Mouse (Mus musculus): ENCODE data around the gene Nop56. TPM values are rescaled to one million over a fixed set of nuclear protein-coding genes. Genes with fewer than 3 reads are reported as not detected.
A peak's percentile ranks its signal among the peaks of the same experiment; 100 is the strongest.

The Nop56 gene
- total and polyA plus RNA-seq, 3 experiments, result 523 to 1,109 (median 725) TPM

GRCm38 (mm10) chr2:130297580-130297979, 23.4 kb downstream of the Nop56 start:
- in situ Hi-C loops (cut with MboI; ENCODE audit: low pct_ligation_motif_present, low pct_unique_long_range_greater_than_20kb, low sequenced_read_pairs), result loop anchor here (10.0 to 25.0 kb wide), 2 partner anchors 67 to 265 kb away; partner anchors contain the start of gene Mrps26
- Histone ChIP-seq H3K4me2 (ENCODE audit: insufficient read depth, low read depth, poor library complexity, severe bottlenecking) (no peak overlapping the region), H3K4me1 (ENCODE audit: control insufficient read depth in 1 of 2, insufficient read depth in 2 of 2) (peaks cover 13 to 42% of the 10 kb centered on the region in 2 experiments), H3K79me2 (replicated peaks; ENCODE audit: control insufficient read depth, extremely low read depth, insufficient read depth, poor library complexity, severe bottlenecking) (no peaks in the 10 kb centered on the region), H3K4me3 (replicated peaks in 1 of 3; ENCODE audit: low read depth in 2 of 3, low read length in 2 of 3, poor library complexity in 1 of 3) (no peak overlapping the region), H3K27me3 (replicated peaks) (peaks cover 37% of the 10 kb centered on the region), H3K9me3 (replicated peaks; ENCODE audit: low read length) (no peaks in the 10 kb centered on the region), H3K27ac (ENCODE audit: insufficient read depth, low read depth) (no peak overlapping the region), H3K36me3 (replicated peaks in 1 of 2; ENCODE audit: control insufficient read depth in 1 of 2, insufficient read depth in 1 of 2, low read length in 1 of 2) (no peaks in the 10 kb centered on the region), H3K9ac (ENCODE audit: insufficient read depth, low read depth) (no peak overlapping the region)
- DNase-seq (ENCODE audit: extremely low read depth), result no peak
- no peak for TF ChIP-seq MEF2A (IDR thresholded peaks at IDR 0.05; ENCODE audit: borderline replicate concordance, low read depth, low read length)
- TF ChIP-seq NRF1 (IDR thresholded peaks at IDR 0.05; ENCODE audit: low read depth, low read length), result no peak
- no peak for TF ChIP-seq POLR2A (IDR thresholded peaks at IDR 0.05; ENCODE audit: low read depth, low read length)
- dilution Hi-C loops (cut with MboI; ENCODE audit: extremely low pct_ligation_motif_present, extremely low pct_unique_long_range_greater_than_20kb, low sequenced_read_pairs), result no loop called here

DNA sequence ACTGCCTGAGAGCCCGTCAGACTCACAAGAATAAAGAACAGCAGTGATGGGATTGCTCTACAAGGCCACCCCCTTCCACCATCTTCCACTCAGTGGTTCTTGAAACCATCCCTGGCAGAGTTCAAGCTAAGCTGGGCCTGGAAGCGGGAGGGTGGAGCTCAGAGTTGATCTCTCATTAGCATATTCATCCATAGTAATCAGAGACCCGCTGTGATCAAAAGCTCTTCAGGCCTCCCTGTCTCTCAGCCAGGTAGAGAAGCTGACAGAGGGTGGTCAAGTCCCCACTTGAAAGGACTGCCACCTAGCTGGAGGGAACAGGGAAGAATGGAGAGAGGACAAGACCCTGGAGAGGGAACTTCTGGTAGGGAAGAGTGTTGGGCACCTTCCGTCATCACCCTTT, 28.8 kb downstream of the Nop56 start:
- Histone ChIP-seq H3K4me3 (replicated peaks in 1 of 3; ENCODE audit: low read depth in 2 of 3, low read length in 2 of 3, poor library complexity in 1 of 3) (no peak overlapping the region), H3K36me3 (replicated peaks in 1 of 2; ENCODE audit: control insufficient read depth in 1 of 2, insufficient read depth in 1 of 2, low read length in 1 of 2) (no peaks in the 10 kb centered on the region), H3K4me1 (ENCODE audit: control insufficient read depth in 1 of 2, insufficient read depth in 2 of 2) (peaks cover 0 to 16% of the 10 kb centered on the region in 2 experiments; a peak in 3 of 4 replicates), H3K79me2 (replicated peaks; ENCODE audit: control insufficient read depth, extremely low read depth, insufficient read depth, poor library complexity, severe bottlenecking) (no peaks in the 10 kb centered on the region), H3K27ac (ENCODE audit: insufficient read depth, low read depth) (no peak overlapping the region), H3K9ac (ENCODE audit: insufficient read depth, low read depth) (no peak overlapping the region), H3K4me2 (ENCODE audit: insufficient read depth, low read depth, poor library complexity, severe bottlenecking) (no peak overlapping the region), H3K27me3 (replicated peaks) (peaks cover 10% of the 10 kb centered on the region), H3K9me3 (replicated peaks; ENCODE audit: low read length) (no peaks in the 10 kb centered on the region)
- no peak for DNase-seq (ENCODE audit: extremely low read depth)
- in situ Hi-C loops (cut with MboI; ENCODE audit: low pct_ligation_motif_present, low pct_unique_long_range_greater_than_20kb, low sequenced_read_pairs) (no loop called here), dilution Hi-C loops (cut with MboI; ENCODE audit: extremely low pct_ligation_motif_present, extremely low pct_unique_long_range_greater_than_20kb, low sequenced_read_pairs) (no loop called here)
- TF ChIP-seq MAZ (IDR thresholded peaks at IDR 0.05; ENCODE audit: low read depth, low read length) (no peak), UBTF (IDR thresholded peaks at IDR 0.05; ENCODE audit: low read depth, low read length) (no peak), MAFK (IDR thresholded peaks at IDR 0.05; ENCODE audit: insufficient replicate concordance, low read length) (no peak), ETS1 (conservative IDR thresholded peaks at IDR 0.05; ENCODE audit: low read depth, low read length) (no peak)

DNA sequence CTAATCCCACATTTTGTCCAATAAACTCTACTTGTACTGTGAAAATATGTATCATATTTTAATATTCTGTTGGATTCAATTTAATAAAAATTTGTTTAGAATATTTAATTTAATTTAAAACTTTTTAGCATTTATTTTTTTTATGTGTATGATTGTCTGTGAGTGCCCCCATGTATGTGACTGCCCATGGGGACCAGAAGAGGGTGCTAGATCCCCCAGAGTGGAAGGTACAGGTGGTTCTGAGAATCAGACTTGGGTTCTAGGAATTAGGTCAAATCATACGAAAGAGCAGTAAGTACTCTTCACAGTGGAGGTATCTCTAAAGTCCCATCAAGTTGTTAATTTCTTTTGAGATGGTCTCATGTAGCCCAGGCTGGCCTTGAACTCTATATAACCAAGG, 52.8 kb downstream of the Nop56 start:
- H3K4me3 ChIP-seq (replicated peaks in 1 of 3; ENCODE audit: low read depth in 2 of 3, low read length in 2 of 3, poor library complexity in 1 of 3), result no peak overlapping the region
- H3K4me2 ChIP-seq (ENCODE audit: insufficient read depth, low read depth, poor library complexity, severe bottlenecking), result no peak overlapping the region
- H3K27ac ChIP-seq (ENCODE audit: insufficient read depth, low read depth), result no peak overlapping the region
- dilution Hi-C loops (cut with MboI; ENCODE audit: extremely low pct_ligation_motif_present, extremely low pct_unique_long_range_greater_than_20kb, low sequenced_read_pairs) (no loop called here), in situ Hi-C loops (cut with MboI; ENCODE audit: low pct_ligation_motif_present, low pct_unique_long_range_greater_than_20kb, low sequenced_read_pairs) (no loop called here)
- H3K27me3 ChIP-seq (replicated peaks), result no peaks in the 10 kb centered on the region
- H3K36me3 ChIP-seq (replicated peaks in 1 of 2; ENCODE audit: control insufficient read depth in 1 of 2, insufficient read depth in 1 of 2, low read length in 1 of 2), result no peaks in the 10 kb centered on the region
- TF ChIP-seq ZC3H11A (IDR thresholded peaks at IDR 0.05; ENCODE audit: low read depth, low read length) (no peak), CHD1 (IDR thresholded peaks at IDR 0.05; ENCODE audit: low read depth, low read length) (no peak), CTCF (conservative IDR thresholded peaks at IDR 0.05 in 1 of 2, IDR thresholded peaks at IDR 0.05 in 1 of 2; ENCODE audit: low read depth in 2 of 2, low read length in 2 of 2) (peak in 1 of 2 experiments; percentile 35; a peak in 2 of 4 replicates), USF1 (IDR thresholded peaks at IDR 0.05; ENCODE audit: low read depth, low read length) (no peak), RAD21 (IDR thresholded peaks at IDR 0.05; ENCODE audit: low read depth, low read length) (peak; percentile 11), CHD2 (IDR thresholded peaks at IDR 0.05; ENCODE audit: low read length) (no peak), NELFE (IDR thresholded peaks at IDR 0.05; ENCODE audit: low read depth, low read length) (no peak)
- no peaks in the 10 kb centered on the region for H3K79me2 ChIP-seq (replicated peaks; ENCODE audit: control insufficient read depth, extremely low read depth, insufficient read depth, poor library complexity, severe bottlenecking)
- DNase-seq (ENCODE audit: extremely low read depth), result no peak
- no peaks in the 10 kb centered on the region for H3K4me1 ChIP-seq (ENCODE audit: control insufficient read depth in 1 of 2, insufficient read depth in 2 of 2)
- H3K9ac ChIP-seq (ENCODE audit: insufficient read depth, low read depth), result no peak overlapping the region
- H3K9me3 ChIP-seq (replicated peaks; ENCODE audit: low read length), result peaks cover 3% of the 10 kb centered on the region

Other genes with a start within 250 kb of the Nop56 start
- gene Tgm6, start 162.0 kb upstream of the Nop56 start, total RNA-seq (2012; rRNA removed), result not detected in 2 replicates
- not detected in 2 replicates for gene Tgm6, start 162.0 kb upstream of the Nop56 start, total RNA-seq (2014; rRNA removed)
- gene Tgm6, start 162.0 kb upstream of the Nop56 start, polyA plus RNA-seq (2012; ENCODE audit: insufficient read length, low read depth), result 0.08 and 0.09 TPM in 2 replicates
- gene Snrpb, start 95.0 kb upstream of the Nop56 start, total RNA-seq (2012; rRNA removed), result 422 and 534 TPM in 2 replicates
- 515 and 524 TPM in 2 replicates for gene Snrpb, start 95.0 kb upstream of the Nop56 start, total RNA-seq (2014; rRNA removed)
- 318 and 413 TPM in 2 replicates for gene Snrpb, start 95.0 kb upstream of the Nop56 start, polyA plus RNA-seq (2012; ENCODE audit: insufficient read length, low read depth)
- not detected in 2 replicates for gene Tmc2, start 79.2 kb upstream of the Nop56 start, total RNA-seq (2012; rRNA removed)
- not detected in 2 replicates for gene Tmc2, start 79.2 kb upstream of the Nop56 start, total RNA-seq (2014; rRNA removed)
- gene Tmc2, start 79.2 kb upstream of the Nop56 start, polyA plus RNA-seq (2012; ENCODE audit: insufficient read length, low read depth), result not detected in 2 replicates
- 134 TPM in 2 replicates for gene Idh3b, start 10.1 kb downstream of the Nop56 start, total RNA-seq (2012; rRNA removed)
- gene Idh3b, start 10.1 kb downstream of the Nop56 start, total RNA-seq (2014; rRNA removed), result 160 and 179 TPM in 2 replicates
- 220 and 315 TPM in 2 replicates for gene Idh3b, start 10.1 kb downstream of the Nop56 start, polyA plus RNA-seq (2012; ENCODE audit: insufficient read length, low read depth)
- 0.13 TPM in 1 of 2 replicates, not detected in the other for gene Ebf4, start 20.7 kb downstream of the Nop56 start, total RNA-seq (2012; rRNA removed)
- not detected in 2 replicates for gene Ebf4, start 20.7 kb downstream of the Nop56 start, total RNA-seq (2014; rRNA removed)
- gene Ebf4, start 20.7 kb downstream of the Nop56 start, polyA plus RNA-seq (2012; ENCODE audit: insufficient read length, low read depth), result 0.10 TPM in 1 of 2 replicates, not detected in the other
- 0.08 and 0.13 TPM in 2 replicates for gene Cpxm1, start 123.1 kb downstream of the Nop56 start, total RNA-seq (2012; rRNA removed)
- gene Cpxm1, start 123.1 kb downstream of the Nop56 start, total RNA-seq (2014; rRNA removed), result 0.20 and 0.35 TPM in 2 replicates
- gene Cpxm1, start 123.1 kb downstream of the Nop56 start, polyA plus RNA-seq (2012; ENCODE audit: insufficient read length, low read depth), result 0.27 and 0.31 TPM in 2 replicates
- not detected in 2 replicates for gene Gm28372, start 130.8 kb downstream of the Nop56 start, total RNA-seq (2012; rRNA removed)
- gene Gm28372, start 130.8 kb downstream of the Nop56 start, total RNA-seq (2014; rRNA removed), result not detected in 2 replicates
- 0.23 TPM in 1 of 2 replicates, not detected in the other for gene Gm28372, start 130.8 kb downstream of the Nop56 start, polyA plus RNA-seq (2012; ENCODE audit: insufficient read length, low read depth)
- gene 1700020A23Rik, start 130.8 kb downstream of the Nop56 start, total RNA-seq (2012; rRNA removed), result not detected in 2 replicates
- not detected in 2 replicates for gene 1700020A23Rik, start 130.8 kb downstream of the Nop56 start, total RNA-seq (2014; rRNA removed)
- gene 1700020A23Rik, start 130.8 kb downstream of the Nop56 start, polyA plus RNA-seq (2012; ENCODE audit: insufficient read length, low read depth), result not detected in 2 replicates
- gene Tmem239, start 132.0 kb downstream of the Nop56 start, total RNA-seq (2012; rRNA removed), result not detected in 2 replicates
- gene Tmem239, start 132.0 kb downstream of the Nop56 start, total RNA-seq (2014; rRNA removed), result not detected in 2 replicates
- gene Tmem239, start 132.0 kb downstream of the Nop56 start, polyA plus RNA-seq (2012; ENCODE audit: insufficient read length, low read depth), result not detected in 2 replicates
- gene Vps16, start 149.9 kb downstream of the Nop56 start, total RNA-seq (2012; rRNA removed), result 105 and 119 TPM in 2 replicates
- 76.7 and 98.4 TPM in 2 replicates for gene Vps16, start 149.9 kb downstream of the Nop56 start, total RNA-seq (2014; rRNA removed)
- gene Vps16, start 149.9 kb downstream of the Nop56 start, polyA plus RNA-seq (2012; ENCODE audit: insufficient read length, low read depth), result 113 and 141 TPM in 2 replicates
- 13.3 and 15.3 TPM in 2 replicates for gene Pced1a, start 150.3 kb downstream of the Nop56 start, total RNA-seq (2012; rRNA removed)
- gene Pced1a, start 150.3 kb downstream of the Nop56 start, total RNA-seq (2014; rRNA removed), result 9.6 and 11.6 TPM in 2 replicates
- 15.6 and 17.1 TPM in 2 replicates for gene Pced1a, start 150.3 kb downstream of the Nop56 start, polyA plus RNA-seq (2012; ENCODE audit: insufficient read length, low read depth)
- 36.0 and 38.5 TPM in 2 replicates for gene Ptpra, start 175.8 kb downstream of the Nop56 start, total RNA-seq (2012; rRNA removed)
- gene Ptpra, start 175.8 kb downstream of the Nop56 start, total RNA-seq (2014; rRNA removed), result 38.5 and 40.4 TPM in 2 replicates
- gene Ptpra, start 175.8 kb downstream of the Nop56 start, polyA plus RNA-seq (2012; ENCODE audit: insufficient read length, low read depth), result 67.5 and 73.3 TPM in 2 replicates